Mouse (Mus musculus): ENCODE data around the gene Noct. TPM values are rescaled to one million over a fixed set of nuclear protein-coding genes. Genes with fewer than 3 reads are reported as not detected.

The Noct gene
- polyA plus RNA-seq, 1 experiment from 2014 or later: 8.9 TPM

DNA sequence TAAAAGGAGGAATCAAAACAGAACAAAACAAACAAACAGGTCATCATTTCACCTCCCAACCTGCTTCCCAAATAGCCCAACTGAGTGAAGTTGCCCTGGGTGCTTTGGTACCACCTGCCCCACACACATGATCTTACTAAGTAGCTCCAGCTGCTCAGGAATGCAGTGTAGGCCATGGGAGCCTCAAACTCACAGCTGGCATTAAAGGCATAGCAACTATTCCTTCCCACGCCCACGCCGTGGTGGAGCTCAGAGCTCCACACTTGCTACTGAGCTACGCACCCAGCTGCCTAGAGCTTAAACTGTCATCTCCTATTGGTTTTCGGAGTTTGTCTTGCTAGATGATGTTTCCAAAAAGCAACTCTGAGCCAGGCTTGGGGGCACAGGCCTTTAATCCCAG lies 5.0 kb upstream of the Noct start:
- TF ChIP-seq CTCF (IDR thresholded peaks at IDR 0.05; ENCODE audit: low read depth): no peak
- 86% methylated on average over 5 of the region's 5 CpGs for WGBS
- no peaks in the 10 kb centered on the region for H3K27me3 ChIP-seq (ENCODE audit: insufficient read depth, low read length)
- no peak overlapping the region for H3K4me3 ChIP-seq (ENCODE audit: low read depth, low read length)
- H3K27ac ChIP-seq (ENCODE audit: low read depth): no peak overlapping the region
- no peaks in the 10 kb centered on the region for H3K9me3 ChIP-seq (ENCODE audit: low read depth, low read length)
- no peaks in the 10 kb centered on the region for H3K36me3 ChIP-seq (ENCODE audit: insufficient read depth)
- peaks cover 7% of the 10 kb centered on the region; the same call in 1 of the 2 replicates for H3K4me1 ChIP-seq (ENCODE audit: insufficient read depth)
- H3K9ac ChIP-seq: no peak overlapping the region
- H3K4me2 ChIP-seq: no peak overlapping the region
- no peak for ATAC-seq (ENCODE audit: insufficient read depth)
- no peak for DNase-seq

DNA sequence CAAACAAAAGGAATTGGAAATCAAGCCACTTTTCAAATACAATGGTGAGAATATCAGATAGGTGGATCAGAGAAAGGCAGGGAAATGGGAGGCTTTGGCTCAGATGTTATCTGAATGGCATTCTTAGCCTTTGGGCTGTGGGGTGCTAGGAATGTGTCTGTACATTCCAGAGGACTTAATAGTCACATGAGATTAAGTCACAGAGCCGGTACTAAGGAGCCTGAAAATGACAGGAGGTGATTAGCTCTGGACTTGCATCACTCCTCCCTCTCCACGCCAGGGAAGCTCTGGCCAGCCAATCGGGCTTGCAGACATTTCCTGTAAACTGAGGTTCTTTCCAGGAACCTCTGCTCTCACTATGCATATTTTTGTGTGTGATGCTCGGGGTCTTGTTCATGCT lies 3.4 kb upstream of the Noct start:
- no peaks in the 10 kb centered on the region for H3K27me3 ChIP-seq (ENCODE audit: insufficient read depth, low read length)
- DNase-seq: peak; percentile 32
- H3K27ac ChIP-seq (ENCODE audit: low read depth): no peak overlapping the region
- peaks cover 8% of the 10 kb centered on the region; the same call in 1 of the 2 replicates for H3K4me1 ChIP-seq (ENCODE audit: insufficient read depth)
- no peak for ATAC-seq (ENCODE audit: insufficient read depth)
- H3K4me2 ChIP-seq: no peak overlapping the region
- no peak for TF ChIP-seq CTCF (IDR thresholded peaks at IDR 0.05; ENCODE audit: low read depth)
- no peaks in the 10 kb centered on the region for H3K9me3 ChIP-seq (ENCODE audit: low read depth, low read length)
- no peak overlapping the region for H3K9ac ChIP-seq
- no peaks in the 10 kb centered on the region for H3K36me3 ChIP-seq (ENCODE audit: insufficient read depth)
- no peak overlapping the region for H3K4me3 ChIP-seq (ENCODE audit: low read depth, low read length)
- WGBS: 40% methylated on average over 4 of the region's 4 CpGs

DNA sequence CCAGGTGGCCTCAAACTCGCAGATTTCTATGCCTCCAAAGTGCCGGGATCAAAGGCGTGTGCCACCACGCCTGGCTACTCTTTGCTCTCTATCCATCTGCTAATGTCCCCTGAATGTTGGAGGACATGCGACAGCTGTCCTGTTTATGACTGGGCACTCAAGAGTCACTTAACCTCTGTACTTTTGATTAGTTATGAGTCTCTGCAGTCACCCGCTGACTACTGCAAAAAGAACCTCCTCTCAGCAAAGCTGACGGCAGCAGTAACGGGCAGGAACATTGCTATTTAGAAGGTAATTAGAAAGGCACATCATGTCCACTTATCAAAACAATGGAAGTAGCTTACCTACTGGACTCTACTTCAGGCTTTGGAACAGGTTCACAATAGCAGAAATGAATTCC lies 2.4 kb upstream of the Noct start:
- DNase-seq (no peak), ATAC-seq (ENCODE audit: insufficient read depth) (no peak)
- Histone ChIP-seq H3K9ac (no peak overlapping the region), H3K9me3 (ENCODE audit: low read depth, low read length) (no peaks in the 10 kb centered on the region), H3K27me3 (ENCODE audit: insufficient read depth, low read length) (no peaks in the 10 kb centered on the region), H3K36me3 (ENCODE audit: insufficient read depth) (no peaks in the 10 kb centered on the region), H3K4me1 (ENCODE audit: insufficient read depth) (peaks cover 13% of the 10 kb centered on the region), H3K27ac (ENCODE audit: low read depth) (no peak overlapping the region), H3K4me2 (no peak overlapping the region), H3K4me3 (ENCODE audit: low read depth, low read length) (no peak overlapping the region)
- WGBS: 41% methylated on average over 8 of the region's 8 CpGs
- no peak for TF ChIP-seq CTCF (IDR thresholded peaks at IDR 0.05; ENCODE audit: low read depth)

DNA sequence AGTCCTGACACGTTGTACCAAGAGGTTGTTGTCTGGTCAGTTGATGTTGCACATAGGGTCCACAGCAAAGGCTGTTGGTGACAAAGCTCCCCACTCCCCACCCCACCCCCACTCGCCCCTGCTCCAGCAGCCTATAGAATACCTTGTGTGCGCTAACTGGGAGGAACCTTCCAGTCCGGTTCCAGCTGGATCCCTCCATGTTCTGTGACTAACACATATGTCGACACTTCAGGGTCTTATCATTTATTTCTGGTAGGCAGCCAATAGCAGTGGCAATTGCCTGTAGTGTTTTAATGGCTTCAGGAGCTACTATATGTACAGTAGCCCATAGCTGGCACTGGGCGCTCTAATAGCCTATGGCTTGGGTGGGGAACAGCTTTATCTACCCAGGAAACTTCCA lies 1.9 kb upstream of the Noct start:
- Histone ChIP-seq H3K9ac (no peak overlapping the region), H3K27me3 (ENCODE audit: insufficient read depth, low read length) (no peaks in the 10 kb centered on the region), H3K27ac (ENCODE audit: low read depth) (no peak overlapping the region), H3K4me2 (no peak overlapping the region), H3K36me3 (ENCODE audit: insufficient read depth) (no peaks in the 10 kb centered on the region), H3K4me1 (ENCODE audit: insufficient read depth) (peaks cover 13% of the 10 kb centered on the region), H3K9me3 (ENCODE audit: low read depth, low read length) (no peaks in the 10 kb centered on the region), H3K4me3 (ENCODE audit: low read depth, low read length) (no peak overlapping the region)
- 72% methylated on average over 6 of the region's 6 CpGs for WGBS
- ATAC-seq (ENCODE audit: insufficient read depth): no peak
- DNase-seq: peak; percentile 44
- no peak for TF ChIP-seq CTCF (IDR thresholded peaks at IDR 0.05; ENCODE audit: low read depth)

DNA sequence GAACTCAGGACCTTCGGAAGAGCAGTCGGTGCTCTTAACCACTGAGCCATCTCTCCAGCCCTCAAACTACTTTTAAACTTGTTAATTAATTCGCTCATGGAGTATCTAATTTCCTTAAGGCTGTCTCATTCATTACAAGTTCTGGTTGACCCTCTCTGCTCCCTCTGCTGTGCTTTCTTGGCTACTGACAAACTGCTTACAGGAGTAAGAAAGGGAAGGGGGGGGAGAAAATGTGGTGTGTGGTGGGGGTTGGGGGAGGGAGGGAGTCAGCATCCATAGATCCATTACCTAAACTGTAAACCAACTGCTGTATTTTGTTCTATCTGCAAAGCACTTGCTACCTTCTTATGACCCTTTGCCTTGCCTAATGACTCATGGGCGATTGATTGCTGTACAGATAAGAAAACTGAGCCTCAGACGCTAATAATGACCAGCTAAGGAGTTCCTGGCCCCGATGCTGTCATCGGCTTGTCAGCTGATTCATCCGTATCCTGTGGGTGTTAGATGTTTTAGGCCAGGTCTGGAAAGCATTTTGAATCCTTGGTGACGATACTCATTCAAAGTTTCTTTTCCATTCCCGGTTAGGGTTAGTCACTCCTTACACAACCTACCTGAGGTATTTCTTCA lies 1.3 kb upstream of the Noct start:
- H3K4me2 ChIP-seq: no peak overlapping the region; the same call in 1 of the 2 replicates
- H3K4me3 ChIP-seq (ENCODE audit: low read depth, low read length): no peak overlapping the region
- no peaks in the 10 kb centered on the region for H3K9me3 ChIP-seq (ENCODE audit: low read depth, low read length)
- no peak overlapping the region for H3K27ac ChIP-seq (ENCODE audit: low read depth)
- DNase-seq (no peak), ATAC-seq (ENCODE audit: insufficient read depth) (no peak)
- TF ChIP-seq CTCF (IDR thresholded peaks at IDR 0.05; ENCODE audit: low read depth): no peak
- H3K4me1 ChIP-seq (ENCODE audit: insufficient read depth): peaks cover 13% of the 10 kb centered on the region
- no peaks in the 10 kb centered on the region for H3K27me3 ChIP-seq (ENCODE audit: insufficient read depth, low read length)
- H3K36me3 ChIP-seq (ENCODE audit: insufficient read depth): no peaks in the 10 kb centered on the region
- WGBS: 37% methylated on average over 10 of the region's 10 CpGs
- H3K9ac ChIP-seq: no peak overlapping the region

DNA sequence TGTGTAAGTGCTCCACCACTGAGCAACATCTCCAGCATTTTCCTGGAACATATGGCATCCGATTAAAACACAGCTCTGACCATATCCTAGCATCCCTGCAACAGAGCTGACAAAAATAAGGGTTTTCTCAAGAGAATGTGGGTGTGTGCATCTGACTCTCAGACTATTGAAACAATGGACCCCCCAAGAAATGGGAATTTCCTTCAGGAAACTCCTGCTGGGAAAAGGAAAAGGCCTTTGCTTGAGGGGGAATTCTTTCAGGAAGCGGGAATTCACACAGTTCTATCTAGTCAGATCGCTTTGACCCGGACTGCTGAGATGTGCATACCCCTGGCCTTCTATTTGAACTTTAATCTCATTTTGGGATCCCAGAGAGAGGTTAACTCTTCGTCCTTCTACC lies 691 bp upstream of the Noct start:
- WGBS: 17% methylated on average over 5 of the region's 5 CpGs
- DNase-seq (no peak), ATAC-seq (ENCODE audit: insufficient read depth) (no peak)
- H3K4me1 ChIP-seq (ENCODE audit: insufficient read depth): peaks cover 13% of the 10 kb centered on the region
- H3K27ac ChIP-seq (ENCODE audit: low read depth): no peak overlapping the region
- no peaks in the 10 kb centered on the region for H3K9me3 ChIP-seq (ENCODE audit: low read depth, low read length)
- peak overlapping the region; percentile 88 for H3K4me2 ChIP-seq
- H3K27me3 ChIP-seq (ENCODE audit: insufficient read depth, low read length): no peaks in the 10 kb centered on the region
- no peaks in the 10 kb centered on the region for H3K36me3 ChIP-seq (ENCODE audit: insufficient read depth)
- H3K9ac ChIP-seq: peak overlapping the region; percentile 81; the same call in 1 of the 2 replicates
- TF ChIP-seq CTCF (IDR thresholded peaks at IDR 0.05; ENCODE audit: low read depth): no peak
- peak overlapping the region; percentile 88; the same call in 1 of the 2 replicates for H3K4me3 ChIP-seq (ENCODE audit: low read depth, low read length)

DNA sequence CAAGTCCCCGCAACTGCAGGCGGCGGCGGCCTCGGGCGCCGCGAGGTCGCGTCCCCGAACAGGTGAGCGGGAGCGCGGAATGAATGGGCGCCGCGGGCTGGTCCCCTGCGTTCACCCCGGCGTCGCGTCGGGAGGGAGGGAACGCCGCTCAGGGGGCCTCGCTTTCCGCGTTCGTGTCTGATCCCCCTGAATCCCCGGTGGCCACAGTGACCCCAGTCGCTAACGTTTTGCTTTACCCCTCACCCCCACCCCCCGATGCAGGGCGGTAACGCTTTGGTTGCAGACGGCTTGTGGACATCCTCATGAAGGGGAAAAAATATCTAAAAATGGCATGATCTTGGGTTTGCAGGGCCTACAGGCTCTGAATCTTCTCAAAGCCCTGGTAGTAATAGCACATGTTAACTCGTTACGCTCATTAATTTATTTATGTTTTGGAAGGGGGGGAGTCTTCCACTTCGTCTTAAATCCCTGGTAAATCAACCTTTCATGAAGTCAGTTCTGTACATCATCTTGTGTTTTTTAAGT lies 1.0 kb downstream of the Noct start:
- ATAC-seq (ENCODE audit: insufficient read depth) (no peak), DNase-seq (no peak)
- H3K4me3 ChIP-seq (ENCODE audit: low read depth, low read length): peak overlapping the region; percentile 88
- peaks cover 13% of the 10 kb centered on the region for H3K4me1 ChIP-seq (ENCODE audit: insufficient read depth)
- no peak for TF ChIP-seq CTCF (IDR thresholded peaks at IDR 0.05; ENCODE audit: low read depth)
- peak overlapping the region; percentile 81 for H3K9ac ChIP-seq
- H3K27ac ChIP-seq (ENCODE audit: low read depth): peak overlapping the region; percentile 96
- H3K27me3 ChIP-seq (ENCODE audit: insufficient read depth, low read length): no peaks in the 10 kb centered on the region
- H3K9me3 ChIP-seq (ENCODE audit: low read depth, low read length): no peaks in the 10 kb centered on the region
- H3K4me2 ChIP-seq: peak overlapping the region; percentile 88
- WGBS: 1% methylated on average over 39 of the region's 39 CpGs
- H3K36me3 ChIP-seq (ENCODE audit: insufficient read depth): no peaks in the 10 kb centered on the region

Measured in lung, embryonic 14.5 days (tissue).